Mouse (Mus musculus) forebrain, embryonic 13.5 days (tissue): ENCODE measurements around the gene Hist1h4j. TPM values are rescaled to one million over a fixed set of nuclear protein-coding genes. Genes with fewer than 3 reads are reported as not detected.

Experiments used
- microRNA-seq: library from miRNA; unstranded; fragments of <30 nt; microRNA quantifications from one replicate; pipeline ENCODE4, GENCODE M21; 2016
- polyA plus RNA-seq: library from polyadenylated mRNA; unstranded; fragments of >200 nt; fragmentation: Nextera tagmentation; extraction: Ambion mirVana; gene quantifications from 2 replicates; pipeline ENCODE4 v1.2.1, GENCODE M21; 2015

The Hist1h4j gene
- polyA plus RNA-seq, 1 experiment from 2014 or later = 1.9 TPM

Small RNAs within 50 kb of the gene (microRNA-seq; reads per million reads assigned to microRNA genes)
- gene Gm44357 (not detected), gene Gm44367 (not detected), gene Gm44454 (not detected)

Other genes with a start within 250 kb of the Hist1h4j start
- 0.21 and 0.54 TPM in 2 replicates for gene AK157302, start 239.8 kb upstream of the Hist1h4j start, polyA plus RNA-seq
- 7.5 TPM in 2 replicates for gene Gm11273, start 233.6 kb upstream of the Hist1h4j start, polyA plus RNA-seq
- gene Zkscan8, start 203.9 kb upstream of the Hist1h4j start, polyA plus RNA-seq = 6.1 and 7.4 TPM in 2 replicates
- gene Olfr1366, start 192.3 kb upstream of the Hist1h4j start, polyA plus RNA-seq = 0.17 and 0.33 TPM in 2 replicates
- not detected in 2 replicates for gene Olfr1535, start 175.2 kb upstream of the Hist1h4j start, polyA plus RNA-seq
- not detected in 2 replicates for gene Olfr1364, start 153.3 kb upstream of the Hist1h4j start, polyA plus RNA-seq
- gene Olfr1362, start 121.0 kb upstream of the Hist1h4j start, polyA plus RNA-seq = not detected in 2 replicates
- not detected in 2 replicates for gene Olfr11, start 92.5 kb upstream of the Hist1h4j start, polyA plus RNA-seq
- not detected in 2 replicates for gene Olfr1361, start 71.7 kb upstream of the Hist1h4j start, polyA plus RNA-seq
- gene Olfr1360, start 57.7 kb upstream of the Hist1h4j start, polyA plus RNA-seq = not detected in 2 replicates
- not detected in 2 replicates for gene Olfr1359, start 37.0 kb upstream of the Hist1h4j start, polyA plus RNA-seq
- 1.7 and 4.8 TPM in 2 replicates for gene Hist1h2bl, start 18.9 kb upstream of the Hist1h4j start, polyA plus RNA-seq
- 23.7 and 32.4 TPM in 2 replicates for gene Hist1h2ai, start 18.6 kb upstream of the Hist1h4j start, polyA plus RNA-seq
- 23.7 and 35.3 TPM in 2 replicates for gene Hist1h3h, start 17.4 kb upstream of the Hist1h4j start, polyA plus RNA-seq
- gene Hist1h2bm, start 13.0 kb upstream of the Hist1h4j start, polyA plus RNA-seq = 5.9 and 6.9 TPM in 2 replicates
- 6.9 and 11.1 TPM in 2 replicates for gene Hist1h4k, start 15.4 kb downstream of the Hist1h4j start, polyA plus RNA-seq
- gene Hist1h2ak, start 18.8 kb downstream of the Hist1h4j start, polyA plus RNA-seq = 49.6 and 61.0 TPM in 2 replicates
- gene Hist1h2bn, start 19.1 kb downstream of the Hist1h4j start, polyA plus RNA-seq = 4.0 and 8.4 TPM in 2 replicates
- gene Hist1h1b, start 45.6 kb downstream of the Hist1h4j start, polyA plus RNA-seq = 37.1 and 38.4 TPM in 2 replicates
- gene Hist1h3i, start 48.3 kb downstream of the Hist1h4j start, polyA plus RNA-seq = 166 and 192 TPM in 2 replicates
- gene Hist1h2an, start 52.2 kb downstream of the Hist1h4j start, polyA plus RNA-seq = 12.8 and 16.1 TPM in 2 replicates
- gene Hist1h2bp, start 52.4 kb downstream of the Hist1h4j start, polyA plus RNA-seq = 2.1 and 2.3 TPM in 2 replicates
- 24.9 and 25.3 TPM in 2 replicates for gene Hist1h2bq, start 75.1 kb downstream of the Hist1h4j start, polyA plus RNA-seq
- 1.9 TPM in 1 of 2 replicates, not detected in the other for gene Hist1h2ao, start 75.4 kb downstream of the Hist1h4j start, polyA plus RNA-seq
- not detected in 2 replicates for gene Hist1h4m, start 76.7 kb downstream of the Hist1h4j start, polyA plus RNA-seq
- gene Hist1h4n, start 97.1 kb downstream of the Hist1h4j start, polyA plus RNA-seq = 12.8 and 20.2 TPM in 2 replicates
- gene Hist1h2ap, start 98.4 kb downstream of the Hist1h4j start, polyA plus RNA-seq = 4,205 and 5,125 TPM in 2 replicates
- gene Hist1h2br, start 98.7 kb downstream of the Hist1h4j start, polyA plus RNA-seq = 24.7 and 27.2 TPM in 2 replicates
- 25.4 and 29.2 TPM in 2 replicates for gene Zfp184, start 210.0 kb downstream of the Hist1h4j start, polyA plus RNA-seq
- 0.09 TPM in 1 of 2 replicates, not detected in the other for gene Pom121l2, start 246.1 kb downstream of the Hist1h4j start, polyA plus RNA-seq